Mouse (Mus musculus) CD4-positive naive resting alpha-beta T cell, adult 76 days (primary cell): ENCODE data around the gene Ifi208. TPM values are rescaled to one million over a fixed set of nuclear protein-coding genes. Genes with fewer than 3 reads are reported as not detected.

ENCODE experiments used
- total RNA-seq: library from RNA; stranded (reverse); gene quantifications from one replicate; pipeline ENCODE4 v1.2.4, GENCODE M21; 2023

Gene Ifi208
- total RNA-seq, result 94.9 TPM

DNA sequence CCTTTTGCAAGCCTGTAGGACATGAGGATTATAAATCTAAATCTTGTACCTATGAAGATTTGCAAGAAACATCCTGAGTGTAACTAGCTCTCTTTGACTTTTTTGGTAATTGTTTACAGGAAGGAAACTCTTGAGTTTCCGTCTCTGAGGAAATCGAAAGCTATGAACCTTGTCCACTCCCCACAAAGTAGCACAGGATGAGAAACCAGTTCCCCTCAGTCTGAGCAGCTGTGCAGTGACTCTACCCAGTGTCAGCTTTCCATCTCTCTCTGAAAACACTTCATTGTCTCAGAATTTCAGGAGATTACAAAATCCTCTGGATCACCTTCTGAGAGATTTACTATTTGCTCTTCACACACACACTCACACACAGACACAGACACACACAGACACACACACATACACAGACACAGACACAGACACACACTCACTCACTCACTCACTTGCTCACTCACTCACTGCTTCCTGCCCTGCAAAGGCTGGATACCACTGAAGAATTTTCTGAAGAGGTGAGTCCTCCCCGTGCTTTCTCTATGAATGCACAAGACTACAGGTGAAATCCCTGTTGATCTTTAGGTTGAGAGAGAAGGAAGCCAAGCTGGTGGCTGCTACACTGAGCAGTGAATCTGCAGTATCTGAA lies at the start of gene Ifi208:
Gene Ifi208 (plus strand): TSS at position 218 of the 640 bp plus-strand sequence.

DNA sequence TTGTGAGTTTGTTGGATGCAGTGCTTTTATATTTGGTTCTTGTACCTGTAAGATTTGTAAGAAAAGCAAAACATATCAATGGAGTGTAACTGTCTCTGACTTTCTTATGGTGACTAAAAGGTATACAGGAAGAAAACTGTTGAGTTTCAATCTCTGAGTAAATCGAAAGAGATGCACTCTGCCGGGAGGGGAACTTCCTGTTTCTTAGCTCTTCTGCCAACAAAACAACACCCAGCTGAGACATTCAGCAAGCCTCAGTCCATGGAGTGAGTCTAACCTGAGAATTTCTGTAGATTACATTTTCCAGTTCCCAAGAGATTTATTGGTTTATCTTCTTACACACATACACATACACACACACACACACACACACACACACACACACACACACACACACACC lies 42.9 kb upstream of the Ifi208 start, which contains the start of gene Ifi209:
Gene Ifi209 (plus strand): TSS at position 296 of the 400 bp plus-strand sequence.

GRCm38 (mm10) chr1:173741656-173742055 lies 68.2 kb downstream of the Ifi208 start, which contains the start of gene Ifi207:
TSS of gene Ifi207 (minus strand) at chr1:173741747.

Other genes starting within 250 kb of the Ifi208 start
- gene Ifi206, start 182.6 kb upstream of the Ifi208 start, total RNA-seq, result 88.9 TPM
- gene Ifi214, start 137.7 kb upstream of the Ifi208 start, total RNA-seq, result 23.0 TPM
- gene Ifi213, start 74.4 kb upstream of the Ifi208 start, total RNA-seq, result 148 TPM
- 92.8 TPM for gene Ifi209, start 42.8 kb upstream of the Ifi208 start, total RNA-seq
- 1.3 TPM for gene Ifi207, start 68.1 kb downstream of the Ifi208 start, total RNA-seq
- 4.5 TPM for gene Ifi204, start 93.3 kb downstream of the Ifi208 start, total RNA-seq
- gene Ifi211, start 239.4 kb downstream of the Ifi208 start, total RNA-seq, result not detected